Mouse (Mus musculus): ENCODE data around the gene Smurf1.

DNA sequence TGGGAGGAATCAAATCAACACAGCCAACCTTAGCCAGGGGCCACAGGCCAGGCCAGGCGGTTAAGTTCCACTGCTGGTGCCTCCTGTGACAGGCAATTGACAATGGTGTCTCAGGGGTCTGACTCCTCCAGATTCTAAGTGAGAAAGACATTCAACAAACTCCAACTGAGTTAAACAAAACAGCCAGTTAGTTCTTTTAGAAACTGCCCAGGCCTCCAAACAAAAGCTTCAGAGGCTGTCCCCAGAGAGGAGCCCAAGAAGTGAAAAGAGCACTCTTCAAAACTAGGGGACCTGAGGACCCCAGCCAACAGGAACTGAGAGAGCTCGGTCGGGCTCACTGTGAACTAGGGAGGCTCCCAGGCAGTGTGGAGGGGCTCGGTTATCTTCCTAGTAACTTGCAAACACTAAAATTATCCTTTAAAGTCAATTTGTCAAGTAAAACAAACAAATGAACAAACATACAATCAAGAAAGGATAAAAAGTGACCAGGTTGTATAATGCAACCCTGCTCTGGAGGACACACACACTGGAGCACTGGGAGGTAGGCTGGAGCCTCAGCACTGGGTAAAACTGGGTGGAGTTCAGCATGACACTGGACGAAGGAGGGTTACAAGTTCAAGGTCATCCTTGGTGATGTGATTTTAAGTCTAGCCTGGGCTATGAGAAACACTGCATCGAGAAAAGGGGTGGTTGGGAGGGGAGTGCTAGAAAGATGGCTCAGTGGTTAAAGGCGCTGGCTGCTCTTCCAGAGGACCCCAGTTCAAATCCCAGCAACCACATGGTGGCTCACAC is 52.9 kb downstream of the Smurf1 start:
- TF ChIP-seq CTCF (conservative IDR thresholded peaks at IDR 0.05; ENCODE audit: low read length) (no peak), POU5F1 (IDR thresholded peaks at IDR 0.05; ENCODE audit: borderline replicate concordance, low read length) (no peak), NANOG (IDR thresholded peaks at IDR 0.05; ENCODE audit: borderline replicate concordance, low read length) (no peak)
